Mouse (Mus musculus) brain, adult 2 months (tissue): ENCODE data around the gene Tfap2d.

Experiments used
- DNase-seq: peaks from one replicate; pipeline ENCODE4 v3.0.0; 2011; ENCODE audit warnings: low read depth, low spot score

Tfap2d gene

GRCm38 (mm10) chr1:19102631-19103030 is at the start of gene Tfap2d:
Tfap2d (plus strand) TSS chr1:19103022.
- DNase-seq = no peak

- DNase-seq = peak; percentile 37
Observed at GRCm38 (mm10) chr1:19056300-19056699, 46.5 kb upstream of the Tfap2d start.

- DNase-seq = no peak
Observed at GRCm38 (mm10) chr1:19056861-19057260, 46.0 kb upstream of the Tfap2d start.

GRCm38 (mm10) chr1:19088078-19088477 is 14.7 kb upstream of the Tfap2d start:
- no peak for DNase-seq

- no peak for DNase-seq
Observed at GRCm38 (mm10) chr1:19096921-19097320, 5.9 kb upstream of the Tfap2d start.

GRCm38 (mm10) chr1:19103316-19103715 is 494 bp downstream of the Tfap2d start:
- no peak for DNase-seq

- DNase-seq = no peak
Observed at GRCm38 (mm10) chr1:19103776-19104142, 937 bp downstream of the Tfap2d start.

GRCm38 (mm10) chr1:19104143-19104857 is 1.5 kb downstream of the Tfap2d start:
- no peak for DNase-seq

- DNase-seq = no peak
Observed at GRCm38 (mm10) chr1:19106401-19106800, 3.6 kb downstream of the Tfap2d start.

GRCm38 (mm10) chr1:19106841-19107800 is 4.3 kb downstream of the Tfap2d start:
- DNase-seq = no peak

GRCm38 (mm10) chr1:19107801-19108200 is 5.0 kb downstream of the Tfap2d start:
- no peak for DNase-seq

- DNase-seq = no peak
Observed at GRCm38 (mm10) chr1:19109711-19110110, 6.9 kb downstream of the Tfap2d start.

- DNase-seq = no peak
Observed at GRCm38 (mm10) chr1:19110211-19110610, 7.4 kb downstream of the Tfap2d start.

GRCm38 (mm10) chr1:19111020-19111419 is 8.2 kb downstream of the Tfap2d start:
- no peak for DNase-seq

GRCm38 (mm10) chr1:19178742-19179397 is 76.0 kb downstream of the Tfap2d start:
- DNase-seq = peak; percentile 61

- DNase-seq = peak; percentile 53
Observed at GRCm38 (mm10) chr1:19205649-19206048, 102.8 kb downstream of the Tfap2d start.

- peak; percentile 42 for DNase-seq
Observed at GRCm38 (mm10) chr1:19206194-19206593, 103.4 kb downstream of the Tfap2d start.

GRCm38 (mm10) chr1:19207611-19208010 is 104.8 kb downstream of the Tfap2d start:
- DNase-seq = no peak

GRCm38 (mm10) chr1:19208641-19209358 is 106.0 kb downstream of the Tfap2d start, which contains the start of gene Tfap2b:
Tfap2b (plus strand) TSS chr1:19208914.
- no peak for DNase-seq

- no peak for DNase-seq
Observed at GRCm38 (mm10) chr1:19209359-19209745, 106.5 kb downstream of the Tfap2d start.

GRCm38 (mm10) chr1:19209776-19210175 is 107.0 kb downstream of the Tfap2d start:
- DNase-seq = no peak
